Mouse (Mus musculus) heart, embryonic 13.5 days (tissue): ENCODE data around the gene Schip1. TPM values are rescaled to one million over a fixed set of nuclear protein-coding genes. Genes with fewer than 3 reads are reported as not detected.
A peak's percentile ranks its signal among the peaks of the same experiment; 100 is the strongest.

Experiments used
- ATAC-seq: fragments of 200-750 bp; cut with Nextera tagmentation; 2 replicates; pipeline ENCODE4 v1.8.0; 2017; ENCODE audit warnings: moderate TSS enrichment; ENCODE audit not compliant: insufficient number of reproducible peaks, low FRiP score, low TSS enrichment; ENCODE audit errors: extremely low read depth
- H3K27ac ChIP-seq: fragments of 300-500 bp; sonication (generic); replicated peaks from 2 replicates; pipeline ENCODE4 v1.5.1; 2015; ENCODE audit warnings: moderate library complexity, mild to moderate bottlenecking, inconsistent platforms
- H3K27me3 ChIP-seq: fragments of 300-500 bp; sonication (generic); replicated peaks from 2 replicates; pipeline ENCODE4 v1.6.1; 2015; ENCODE audit warnings: mild to moderate bottlenecking, inconsistent platforms
- H3K36me3 ChIP-seq: fragments of 300-500 bp; sonication (generic); 2 replicates; pipeline ENCODE4 v1.6.1; 2015; ENCODE audit warnings: mild to moderate bottlenecking, inconsistent platforms
- H3K4me1 ChIP-seq: fragments of 300-500 bp; sonication (generic); 2 replicates; pipeline ENCODE4 v1.6.1; 2015; ENCODE audit warnings: inconsistent platforms
- H3K4me2 ChIP-seq: fragments of 300-500 bp; sonication (generic); 2 replicates; pipeline ENCODE4 v1.6.1; 2015; ENCODE audit warnings: inconsistent platforms, mild to moderate bottlenecking, moderate library complexity
- H3K4me3 ChIP-seq: fragments of 300-500 bp; sonication (generic); 2 replicates; pipeline ENCODE4 v1.5.1; 2015; ENCODE audit warnings: moderate library complexity, mild to moderate bottlenecking, inconsistent platforms
- H3K9ac ChIP-seq: fragments of 300-500 bp; sonication (generic); 2 replicates; pipeline ENCODE4 v1.6.1; 2015; ENCODE audit warnings: inconsistent platforms, mild to moderate bottlenecking, moderate library complexity
- H3K9me3 ChIP-seq: fragments of 300-500 bp; sonication (generic); 2 replicates; pipeline ENCODE4 v1.6.1; 2016; ENCODE audit warnings: inconsistent platforms
- WGBS: fragments of 180-500 bp; shearing (Covaris S2); methylation state at CpG from one replicate; pipeline ENCODE4 v1.1.7; 2015; ENCODE audit warnings: mixed read lengths; 5-methylcytosine and 5-hydroxymethylcytosine counted together
- polyA plus RNA-seq: library from polyadenylated mRNA; unstranded; fragments of >200 nt; fragmentation: Nextera tagmentation; extraction: Ambion mirVana; gene quantifications from 2 replicates; pipeline ENCODE4 v1.2.1, GENCODE M21; 2015

Gene Schip1
- polyA plus RNA-seq, 1 experiment from 2014 or later: 52.4 TPM

DNA sequence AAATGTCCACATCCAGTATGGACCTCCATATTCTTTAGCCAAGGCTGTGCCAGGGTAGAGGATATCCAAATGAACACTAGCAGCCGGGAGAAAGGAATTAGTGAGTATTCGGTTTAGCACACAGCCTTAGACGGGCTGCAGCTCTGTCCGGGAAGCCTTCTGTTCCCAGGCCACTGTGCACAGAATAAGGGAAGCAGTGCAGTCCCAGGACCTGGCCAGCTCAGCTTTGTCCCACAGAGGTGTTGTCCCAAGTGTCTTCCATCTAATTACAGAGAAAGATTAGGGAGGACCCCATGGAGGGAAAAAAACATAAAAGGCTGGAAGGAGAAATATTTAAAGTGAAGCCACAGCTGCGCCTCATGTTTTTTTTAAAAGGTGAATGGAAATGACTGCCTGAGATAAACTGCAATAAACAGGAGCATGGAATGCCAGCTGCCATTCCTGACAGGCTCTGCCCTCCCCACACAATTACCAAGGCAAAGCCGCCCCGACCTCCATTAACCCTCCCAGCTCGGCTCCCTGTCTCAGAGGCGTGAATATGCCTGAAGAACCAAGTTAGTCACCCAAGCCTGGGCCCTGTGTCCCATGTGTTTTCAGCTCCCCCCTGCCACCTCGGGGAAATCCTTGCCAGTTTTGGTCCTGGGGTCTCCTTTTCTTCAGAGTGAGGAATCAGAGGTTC is 523.1 kb downstream of the Schip1 start:
- Histone ChIP-seq H3K9ac (0 out of 2 replicates have a peak overlapping the region, but pooled peaks have one; percentile 7), H3K9me3 (no peaks in the 10 kb centered on the region), H3K4me3 (no peak overlapping the region), H3K27me3 (no peaks in the 10 kb centered on the region), H3K4me2 (no peak overlapping the region), H3K36me3 (no peaks in the 10 kb centered on the region), H3K27ac (peak overlapping the region; percentile 73), H3K4me1 (peaks cover 92% of the 10 kb centered on the region)
- WGBS: 56% methylated on average over 10 of the region's 10 CpGs
- ATAC-seq: no peak

GRCm38 (mm10) chr3:68589220-68589840 is 524.7 kb downstream of the Schip1 start:
- H3K9ac ChIP-seq: peak overlapping the region; percentile 53
- H3K27me3 ChIP-seq: no peaks in the 10 kb centered on the region
- H3K4me2 ChIP-seq: peak overlapping the region; percentile 17; the same call in 1 of the 2 replicates
- ATAC-seq: peak; percentile 41; the same call in 1 of the 2 replicates
- H3K27ac ChIP-seq: peak overlapping the region; percentile 77
- WGBS: 40% methylated on average over 9 of the region's 9 CpGs
- no peak overlapping the region for H3K4me3 ChIP-seq
- H3K9me3 ChIP-seq: no peaks in the 10 kb centered on the region
- peaks cover 81% of the 10 kb centered on the region for H3K4me1 ChIP-seq
- no peaks in the 10 kb centered on the region for H3K36me3 ChIP-seq

GRCm38 (mm10) chr3:68590436-68590835 is 525.8 kb downstream of the Schip1 start:
- H3K9ac ChIP-seq: no peak overlapping the region
- no peak overlapping the region for H3K27ac ChIP-seq
- H3K4me1 ChIP-seq: peaks cover 76% of the 10 kb centered on the region
- H3K4me2 ChIP-seq: no peak overlapping the region
- no peaks in the 10 kb centered on the region for H3K27me3 ChIP-seq
- no peak overlapping the region for H3K4me3 ChIP-seq
- WGBS: 73% methylated on average over 8 of the region's 8 CpGs
- no peak for ATAC-seq
- H3K9me3 ChIP-seq: no peaks in the 10 kb centered on the region
- no peaks in the 10 kb centered on the region for H3K36me3 ChIP-seq

DNA sequence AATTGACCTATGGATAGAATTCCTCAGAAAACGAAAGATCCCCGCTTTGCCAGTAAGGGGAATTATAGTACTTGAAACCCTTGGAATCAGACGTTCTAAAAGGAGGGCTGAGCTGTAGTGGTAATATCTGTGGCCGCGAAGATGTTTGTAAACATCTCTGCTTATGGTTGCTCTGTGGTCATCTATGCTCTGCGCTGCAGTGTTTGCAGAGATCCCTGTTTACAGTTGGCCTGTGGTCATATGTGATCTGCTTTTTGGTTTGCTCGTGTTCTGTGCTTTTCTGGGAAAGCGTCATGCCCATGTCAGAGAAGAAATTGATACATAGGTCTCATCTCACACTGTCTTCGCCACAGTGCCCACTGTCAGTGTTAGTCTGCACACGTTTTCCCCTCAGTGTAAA is 528.0 kb downstream of the Schip1 start:
- ATAC-seq: no peak
- H3K36me3 ChIP-seq: peaks cover 16% of the 10 kb centered on the region
- H3K4me2 ChIP-seq: no peak overlapping the region
- H3K9me3 ChIP-seq: no peaks in the 10 kb centered on the region
- H3K9ac ChIP-seq: no peak overlapping the region
- no peaks in the 10 kb centered on the region for H3K27me3 ChIP-seq
- WGBS: 86% methylated on average over 10 of the region's 10 CpGs
- no peak overlapping the region for H3K4me3 ChIP-seq
- H3K4me1 ChIP-seq: peaks cover 59% of the 10 kb centered on the region
- H3K27ac ChIP-seq: no peak overlapping the region

- ATAC-seq: no peak
- no peaks in the 10 kb centered on the region for H3K9me3 ChIP-seq
- no peak overlapping the region for H3K4me2 ChIP-seq
- H3K27ac ChIP-seq: no peak overlapping the region
- no peak overlapping the region for H3K4me3 ChIP-seq
- peaks cover 18% of the 10 kb centered on the region for H3K36me3 ChIP-seq
- 74% methylated on average over 12 of the region's 12 CpGs for WGBS
- no peaks in the 10 kb centered on the region for H3K27me3 ChIP-seq
- peaks cover 53% of the 10 kb centered on the region for H3K4me1 ChIP-seq
- no peak overlapping the region for H3K9ac ChIP-seq
These were observed 528.7 kb downstream of the Schip1 start for GRCm38 (mm10) chr3:68593073-68593867.

DNA sequence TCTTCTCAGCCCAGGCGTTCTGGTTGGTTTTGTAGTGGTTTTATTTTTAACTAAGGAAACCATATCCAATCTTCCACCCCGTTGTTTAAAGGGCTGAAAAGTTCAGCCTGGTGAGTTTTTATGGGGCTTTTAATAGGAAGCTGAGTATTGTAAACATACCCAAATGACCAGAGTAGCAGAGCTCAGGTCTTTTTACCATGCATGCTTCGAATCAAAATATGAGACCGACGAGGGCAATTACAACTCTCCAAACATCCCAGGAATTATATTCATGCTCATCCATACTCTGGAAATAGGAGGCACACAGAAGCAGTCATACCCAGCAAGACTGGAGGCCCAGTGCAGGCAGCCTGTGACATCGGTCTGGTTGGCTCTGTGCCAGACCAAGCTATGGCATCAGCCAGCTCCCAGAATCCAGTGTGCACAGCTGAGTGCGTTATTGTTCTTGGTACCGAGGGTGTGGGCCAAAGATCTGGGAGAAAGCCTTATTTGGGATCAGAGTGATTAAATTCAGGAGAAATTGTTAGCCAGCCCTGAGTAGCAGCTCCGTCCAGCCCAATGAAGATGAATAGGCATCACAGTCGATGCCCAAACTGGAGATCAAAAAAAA is 530.8 kb downstream of the Schip1 start:
- peaks cover 22% of the 10 kb centered on the region for H3K36me3 ChIP-seq
- H3K4me2 ChIP-seq: no peak overlapping the region
- peaks cover 44% of the 10 kb centered on the region for H3K4me1 ChIP-seq
- H3K9me3 ChIP-seq: no peaks in the 10 kb centered on the region
- H3K27ac ChIP-seq: no peak overlapping the region
- WGBS: 65% methylated on average over 10 of the region's 10 CpGs
- H3K27me3 ChIP-seq: no peaks in the 10 kb centered on the region
- H3K9ac ChIP-seq: no peak overlapping the region
- ATAC-seq: no peak
- no peak overlapping the region for H3K4me3 ChIP-seq

DNA sequence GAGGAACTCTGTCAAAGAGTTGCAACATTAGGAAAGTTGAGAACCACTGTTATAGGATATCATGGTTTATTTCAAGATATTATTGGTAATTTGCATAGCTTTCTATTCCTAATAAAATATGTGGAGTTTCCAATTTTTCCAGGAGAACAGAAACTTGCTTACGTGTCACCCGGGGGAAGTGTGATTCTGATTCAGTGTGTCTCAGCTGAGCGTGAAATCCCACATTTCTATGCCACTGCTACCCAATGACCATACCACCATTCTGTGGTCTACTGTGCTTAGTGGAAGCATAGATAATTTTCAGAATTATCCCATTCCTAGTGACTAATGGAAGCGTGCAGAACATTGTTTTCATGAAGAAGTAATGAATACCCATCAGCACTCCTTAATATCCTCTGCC is 532.3 kb downstream of the Schip1 start:
- Histone ChIP-seq H3K4me3 (no peak overlapping the region), H3K9me3 (no peaks in the 10 kb centered on the region), H3K4me2 (no peak overlapping the region), H3K36me3 (peaks cover 22% of the 10 kb centered on the region), H3K27me3 (no peaks in the 10 kb centered on the region), H3K27ac (no peak overlapping the region), H3K4me1 (peaks cover 35% of the 10 kb centered on the region), H3K9ac (no peak overlapping the region)
- WGBS: 90% methylated on average over 4 of the region's 4 CpGs
- ATAC-seq: no peak

- Histone ChIP-seq H3K4me1 (peaks cover 41% of the 10 kb centered on the region), H3K36me3 (peaks cover 9% of the 10 kb centered on the region), H3K27ac (0 out of 2 replicates have a peak overlapping the region, but pooled peaks have one; percentile 1), H3K4me3 (no peak overlapping the region), H3K27me3 (no peaks in the 10 kb centered on the region), H3K9me3 (no peaks in the 10 kb centered on the region), H3K9ac (no peak overlapping the region), H3K4me2 (no peak overlapping the region)
- WGBS: 64% methylated on average over 9 of the region's 9 CpGs
- ATAC-seq: no peak
These were observed 538.3 kb downstream of the Schip1 start for GRCm38 (mm10) chr3:68602891-68603290.

- 70% methylated on average over 10 of the region's 10 CpGs for WGBS
These were observed 539.9 kb downstream of the Schip1 start for GRCm38 (mm10) chr3:68604467-68604866.

GRCm38 (mm10) chr3:68604962-68605361 is 540.4 kb downstream of the Schip1 start:
- H3K36me3 ChIP-seq: peaks cover 4% of the 10 kb centered on the region; the same call in 1 of the 2 replicates
- H3K9me3 ChIP-seq: no peaks in the 10 kb centered on the region
- peaks cover 48% of the 10 kb centered on the region for H3K4me1 ChIP-seq
- no peaks in the 10 kb centered on the region for H3K27me3 ChIP-seq
- H3K9ac ChIP-seq: no peak overlapping the region
- no peak overlapping the region for H3K4me2 ChIP-seq
- no peak overlapping the region for H3K4me3 ChIP-seq
- H3K27ac ChIP-seq: no peak overlapping the region
- no peak for ATAC-seq
- 84% methylated on average over 10 of the region's 10 CpGs for WGBS

More at GRCm38 (mm10) chr3:68604467-68604866, 539.9 kb downstream of the Schip1 start:
- H3K9ac ChIP-seq: no peak overlapping the region
- no peak for ATAC-seq
- H3K36me3 ChIP-seq: peaks cover 4% of the 10 kb centered on the region; the same call in 1 of the 2 replicates
- H3K27ac ChIP-seq: no peak overlapping the region
- peaks cover 47% of the 10 kb centered on the region for H3K4me1 ChIP-seq
- H3K4me2 ChIP-seq: no peak overlapping the region
- no peaks in the 10 kb centered on the region for H3K27me3 ChIP-seq
- H3K9me3 ChIP-seq: no peaks in the 10 kb centered on the region
- H3K4me3 ChIP-seq: no peak overlapping the region
